Mouse (Mus musculus): ENCODE measurements around the gene Adamts3.

Adamts3 gene

GRCm38 (mm10) chr5:89846551-89846950 lies 36.6 kb downstream of the Adamts3 start:
- H3K4me1 ChIP-seq (replicated peaks; ENCODE audit: low read depth, low read length) = no peaks in the 10 kb centered on the region
- no peaks in the 10 kb centered on the region for H3K9me3 ChIP-seq (ENCODE audit: low read length)
- no peak for TF ChIP-seq POU5F1 (IDR thresholded peaks at IDR 0.05; ENCODE audit: borderline replicate concordance, low read length)
- TF ChIP-seq NANOG (IDR thresholded peaks at IDR 0.05; ENCODE audit: borderline replicate concordance, low read length) = no peak
- TF ChIP-seq CTCF (conservative IDR thresholded peaks at IDR 0.05; ENCODE audit: low read length) = no peak
- H3K27me3 ChIP-seq (ENCODE audit: insufficient read depth, low read length) = no peaks in the 10 kb centered on the region
- H3K36me3 ChIP-seq (ENCODE audit: insufficient read depth, low read length) = no peaks in the 10 kb centered on the region
- no peak overlapping the region for H3K4me3 ChIP-seq (replicated peaks; ENCODE audit: low read length)

DNA sequence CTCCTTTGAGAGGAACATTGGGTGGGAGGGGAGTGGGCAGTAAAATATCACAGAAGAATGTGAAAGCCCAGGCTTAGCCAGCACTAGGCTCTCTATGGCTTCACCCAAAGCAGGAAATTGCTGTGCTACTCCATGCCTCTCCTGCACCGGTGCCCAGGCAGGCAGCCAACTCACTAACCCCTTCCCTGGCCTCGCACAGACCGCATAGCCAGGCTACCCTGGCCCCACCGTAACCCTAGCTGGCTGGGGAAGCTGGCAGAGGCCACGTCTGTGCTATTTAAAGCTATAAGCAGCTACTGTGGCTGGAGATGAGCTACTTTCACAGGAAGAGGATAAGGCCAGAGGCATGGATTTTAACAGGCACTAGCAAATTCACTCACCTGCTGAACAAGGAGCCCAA lies 38.8 kb downstream of the Adamts3 start:
- no peak overlapping the region for H3K4me3 ChIP-seq (replicated peaks; ENCODE audit: low read length)
- H3K27me3 ChIP-seq (ENCODE audit: insufficient read depth, low read length) = no peaks in the 10 kb centered on the region
- H3K9me3 ChIP-seq (ENCODE audit: low read length) = no peaks in the 10 kb centered on the region
- H3K36me3 ChIP-seq (ENCODE audit: insufficient read depth, low read length) = no peaks in the 10 kb centered on the region
- no peak for TF ChIP-seq CTCF (conservative IDR thresholded peaks at IDR 0.05; ENCODE audit: low read length)
- TF ChIP-seq POU5F1 (IDR thresholded peaks at IDR 0.05; ENCODE audit: borderline replicate concordance, low read length) = no peak
- no peak for TF ChIP-seq NANOG (IDR thresholded peaks at IDR 0.05; ENCODE audit: borderline replicate concordance, low read length)
- H3K4me1 ChIP-seq (replicated peaks; ENCODE audit: low read depth, low read length) = no peaks in the 10 kb centered on the region

GRCm38 (mm10) chr5:89843478-89843877 lies 39.7 kb downstream of the Adamts3 start:
- no peak overlapping the region for H3K4me3 ChIP-seq (replicated peaks; ENCODE audit: low read length)
- H3K36me3 ChIP-seq (ENCODE audit: insufficient read depth, low read length) = no peaks in the 10 kb centered on the region
- no peaks in the 10 kb centered on the region for H3K27me3 ChIP-seq (ENCODE audit: insufficient read depth, low read length)
- no peaks in the 10 kb centered on the region for H3K9me3 ChIP-seq (ENCODE audit: low read length)
- TF ChIP-seq POU5F1 (IDR thresholded peaks at IDR 0.05; ENCODE audit: borderline replicate concordance, low read length) (no peak), NANOG (IDR thresholded peaks at IDR 0.05; ENCODE audit: borderline replicate concordance, low read length) (no peak), CTCF (conservative IDR thresholded peaks at IDR 0.05; ENCODE audit: low read length) (no peak)
- no peaks in the 10 kb centered on the region for H3K4me1 ChIP-seq (replicated peaks; ENCODE audit: low read depth, low read length)

DNA sequence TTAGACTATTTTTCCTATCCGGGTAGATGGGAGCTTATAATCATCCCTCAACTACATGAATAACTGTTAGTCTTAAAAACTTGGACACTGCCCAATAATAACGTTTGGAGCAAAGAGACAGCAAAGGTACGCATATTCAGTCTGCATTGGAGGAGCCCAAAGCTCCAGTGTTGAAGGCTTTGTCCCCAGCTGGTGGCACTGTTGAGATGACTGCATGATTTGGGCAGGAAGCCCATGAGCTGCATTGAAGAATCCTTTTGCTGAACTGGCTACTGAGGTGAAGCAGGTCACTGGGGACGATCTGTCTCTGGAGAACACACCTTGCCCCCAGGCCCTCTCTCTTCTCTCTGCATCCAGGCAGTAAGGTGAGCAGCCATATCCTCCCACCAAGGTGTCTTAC lies 43.5 kb downstream of the Adamts3 start:
- Histone ChIP-seq H3K4me3 (replicated peaks; ENCODE audit: low read length) (no peak overlapping the region), H3K4me1 (replicated peaks; ENCODE audit: low read depth, low read length) (no peaks in the 10 kb centered on the region), H3K9me3 (ENCODE audit: low read length) (no peaks in the 10 kb centered on the region), H3K27me3 (ENCODE audit: insufficient read depth, low read length) (no peaks in the 10 kb centered on the region), H3K36me3 (ENCODE audit: insufficient read depth, low read length) (no peaks in the 10 kb centered on the region)
- TF ChIP-seq POU5F1 (IDR thresholded peaks at IDR 0.05; ENCODE audit: borderline replicate concordance, low read length) = no peak
- no peak for TF ChIP-seq CTCF (conservative IDR thresholded peaks at IDR 0.05; ENCODE audit: low read length)
- TF ChIP-seq NANOG (IDR thresholded peaks at IDR 0.05; ENCODE audit: borderline replicate concordance, low read length) = no peak

GRCm38 (mm10) chr5:89821175-89821574 lies 62.0 kb downstream of the Adamts3 start:
- H3K9me3 ChIP-seq (ENCODE audit: low read length) = peaks cover 9% of the 10 kb centered on the region
- TF ChIP-seq POU5F1 (IDR thresholded peaks at IDR 0.05; ENCODE audit: borderline replicate concordance, low read length) = no peak
- no peak for TF ChIP-seq NANOG (IDR thresholded peaks at IDR 0.05; ENCODE audit: borderline replicate concordance, low read length)
- no peak for TF ChIP-seq CTCF (conservative IDR thresholded peaks at IDR 0.05; ENCODE audit: low read length)
- no peak overlapping the region for H3K4me3 ChIP-seq (replicated peaks; ENCODE audit: low read length)
- no peaks in the 10 kb centered on the region for H3K4me1 ChIP-seq (replicated peaks; ENCODE audit: low read depth, low read length)
- H3K36me3 ChIP-seq (ENCODE audit: insufficient read depth, low read length) = no peaks in the 10 kb centered on the region
- no peaks in the 10 kb centered on the region for H3K27me3 ChIP-seq (ENCODE audit: insufficient read depth, low read length)

- TF ChIP-seq CTCF (conservative IDR thresholded peaks at IDR 0.05; ENCODE audit: low read length) (peak; percentile 43), NANOG (IDR thresholded peaks at IDR 0.05; ENCODE audit: borderline replicate concordance, low read length) (no peak), POU5F1 (IDR thresholded peaks at IDR 0.05; ENCODE audit: borderline replicate concordance, low read length) (no peak)
- no peak overlapping the region for H3K4me3 ChIP-seq (replicated peaks; ENCODE audit: low read length)
- no peaks in the 10 kb centered on the region for H3K27me3 ChIP-seq (ENCODE audit: insufficient read depth, low read length)
- H3K4me1 ChIP-seq (replicated peaks; ENCODE audit: low read depth, low read length) = no peaks in the 10 kb centered on the region
- no peaks in the 10 kb centered on the region for H3K36me3 ChIP-seq (ENCODE audit: insufficient read depth, low read length)
- peaks cover 9% of the 10 kb centered on the region for H3K9me3 ChIP-seq (ENCODE audit: low read length)
Measured at GRCm38 (mm10) chr5:89819531-89819930, 63.6 kb downstream of the Adamts3 start.

DNA sequence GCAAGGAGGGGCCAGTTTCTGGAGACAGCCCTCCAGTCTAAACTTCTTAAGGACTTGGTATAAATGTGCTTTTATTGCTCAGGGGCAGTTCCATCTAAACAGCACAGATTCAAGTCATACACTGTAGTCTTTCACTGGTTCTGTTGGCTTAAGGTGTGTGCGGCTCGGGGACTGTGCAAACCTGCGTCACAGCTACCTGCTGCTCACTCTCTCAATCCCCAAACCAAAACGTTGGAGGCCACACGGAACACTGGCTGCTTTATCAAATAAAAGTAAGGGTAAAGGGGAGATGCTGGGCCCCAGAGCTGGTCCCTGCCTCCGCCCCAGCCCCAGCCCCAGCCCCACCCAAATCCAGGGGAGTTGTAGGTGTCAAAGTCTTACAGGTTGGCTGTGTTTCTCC lies 66.5 kb downstream of the Adamts3 start:
- Histone ChIP-seq H3K9me3 (ENCODE audit: low read length) (peaks cover 9% of the 10 kb centered on the region), H3K36me3 (ENCODE audit: insufficient read depth, low read length) (no peaks in the 10 kb centered on the region), H3K4me3 (replicated peaks; ENCODE audit: low read length) (no peak overlapping the region), H3K4me1 (replicated peaks; ENCODE audit: low read depth, low read length) (no peaks in the 10 kb centered on the region), H3K27me3 (ENCODE audit: insufficient read depth, low read length) (no peaks in the 10 kb centered on the region)
- TF ChIP-seq POU5F1 (IDR thresholded peaks at IDR 0.05; ENCODE audit: borderline replicate concordance, low read length) = no peak
- TF ChIP-seq CTCF (conservative IDR thresholded peaks at IDR 0.05; ENCODE audit: low read length) = no peak
- TF ChIP-seq NANOG (IDR thresholded peaks at IDR 0.05; ENCODE audit: borderline replicate concordance, low read length) = no peak

DNA sequence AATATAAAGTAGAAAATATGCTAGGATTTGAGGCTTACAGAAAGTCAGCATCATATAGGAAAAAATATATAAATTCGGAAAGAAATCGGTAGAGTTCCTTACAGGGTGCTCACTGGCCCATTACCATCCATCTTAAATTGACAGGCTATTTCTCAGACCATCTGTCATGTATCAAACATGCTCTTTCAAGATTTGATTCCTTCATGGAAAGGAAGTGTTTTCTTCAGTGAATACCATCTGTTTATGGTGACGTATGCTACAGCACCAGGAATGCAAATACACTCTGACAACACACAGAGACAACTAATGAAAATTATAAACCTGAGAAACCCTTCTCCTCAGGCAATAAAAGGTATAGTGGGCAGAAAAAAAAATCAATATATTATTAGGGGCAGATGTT lies 68.6 kb downstream of the Adamts3 start:
- Histone ChIP-seq H3K4me3 (replicated peaks; ENCODE audit: low read length) (no peak overlapping the region), H3K36me3 (ENCODE audit: insufficient read depth, low read length) (no peaks in the 10 kb centered on the region), H3K27me3 (ENCODE audit: insufficient read depth, low read length) (no peaks in the 10 kb centered on the region), H3K4me1 (replicated peaks; ENCODE audit: low read depth, low read length) (no peaks in the 10 kb centered on the region), H3K9me3 (ENCODE audit: low read length) (peaks cover 9% of the 10 kb centered on the region)
- TF ChIP-seq NANOG (IDR thresholded peaks at IDR 0.05; ENCODE audit: borderline replicate concordance, low read length) (no peak), CTCF (conservative IDR thresholded peaks at IDR 0.05; ENCODE audit: low read length) (no peak), POU5F1 (IDR thresholded peaks at IDR 0.05; ENCODE audit: borderline replicate concordance, low read length) (no peak)

DNA sequence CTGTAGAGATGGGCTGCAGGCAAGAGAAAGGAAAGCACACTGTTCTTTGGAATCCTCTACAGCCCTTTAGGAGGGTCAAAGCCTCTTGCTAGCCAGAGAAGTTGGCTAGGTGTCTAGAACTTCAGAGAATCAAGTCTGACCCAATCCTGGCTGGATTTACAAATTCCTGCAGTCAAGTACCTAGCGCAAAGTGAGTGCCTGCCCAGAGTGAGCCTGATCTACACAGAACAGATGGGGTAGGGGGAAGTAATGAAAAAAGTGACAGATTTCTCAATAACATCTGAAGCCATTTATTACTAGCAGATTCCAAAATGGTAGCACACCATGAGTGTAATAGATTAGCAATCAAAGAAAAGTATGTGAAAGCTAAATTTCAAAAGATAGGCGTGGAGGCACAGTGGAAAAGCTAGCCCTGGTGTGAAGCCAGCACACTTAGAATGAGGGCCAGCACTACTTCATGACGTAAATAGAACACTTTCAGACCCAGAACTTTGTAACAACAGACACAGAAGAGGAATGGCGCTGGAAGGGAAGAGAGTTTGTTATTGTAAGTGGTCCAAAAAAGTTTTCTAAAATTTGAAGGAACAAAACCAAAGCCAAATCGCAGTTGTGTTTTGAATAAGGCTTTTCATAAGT lies 82.8 kb downstream of the Adamts3 start:
- TF ChIP-seq NANOG (IDR thresholded peaks at IDR 0.05; ENCODE audit: borderline replicate concordance, low read length) = no peak
- TF ChIP-seq POU5F1 (IDR thresholded peaks at IDR 0.05; ENCODE audit: borderline replicate concordance, low read length) = no peak
- TF ChIP-seq CTCF (conservative IDR thresholded peaks at IDR 0.05; ENCODE audit: low read length) = no peak
- Histone ChIP-seq H3K36me3 (ENCODE audit: insufficient read depth, low read length) (no peaks in the 10 kb centered on the region), H3K4me3 (replicated peaks; ENCODE audit: low read length) (no peak overlapping the region), H3K9me3 (ENCODE audit: low read length) (no peaks in the 10 kb centered on the region), H3K27me3 (ENCODE audit: insufficient read depth, low read length) (no peaks in the 10 kb centered on the region), H3K4me1 (replicated peaks; ENCODE audit: low read depth, low read length) (no peaks in the 10 kb centered on the region)
